Mouse (Mus musculus) embryonic facial prominence, embryonic 14.5 days (tissue): ENCODE measurements around the gene 4930447C04Rik. TPM values are rescaled to one million over a fixed set of nuclear protein-coding genes. Genes with fewer than 3 reads are reported as not detected.

ENCODE experiments used
- ATAC-seq: fragments of 200-750 bp; cut with Nextera tagmentation; 2 replicates; pipeline ENCODE4 v1.8.0; 2017; ENCODE audit warnings: low read depth, moderate number of reproducible peaks, moderate TSS enrichment
- DNase-seq: peaks from one replicate; pipeline ENCODE4 v3.0.0-alpha.2; 2015; ENCODE audit warnings: low spot score
- H3K27ac ChIP-seq: fragments of 300-500 bp; sonication (generic); replicated peaks from 2 replicates; pipeline ENCODE4 v1.5.1; 2014; ENCODE audit warnings: low read depth, mild to moderate bottlenecking, low read length, moderate library complexity
- H3K27me3 ChIP-seq: fragments of 300-500 bp; sonication (generic); replicated peaks from 2 replicates; pipeline ENCODE4 v1.6.1; 2014; ENCODE audit warnings: low read length; ENCODE audit not compliant: control insufficient read depth, insufficient read depth
- H3K36me3 ChIP-seq: fragments of 300-500 bp; sonication (generic); 2 replicates; pipeline ENCODE4 v1.6.1; 2014; ENCODE audit warnings: low read length, mixed read lengths; ENCODE audit not compliant: control insufficient read depth, insufficient read depth
- H3K4me1 ChIP-seq: fragments of 300-500 bp; sonication (generic); 2 replicates; pipeline ENCODE4 v1.6.1; 2014; ENCODE audit warnings: antibody characterized with exemption, low read length; ENCODE audit not compliant: control insufficient read depth, insufficient read depth
- H3K4me2 ChIP-seq: fragments of 300-500 bp; sonication (generic); 2 replicates; pipeline ENCODE4 v1.6.1; 2014; ENCODE audit warnings: low read depth, mild to moderate bottlenecking, low read length, moderate library complexity, mixed read lengths
- H3K4me3 ChIP-seq: fragments of 300-500 bp; sonication (generic); 2 replicates; pipeline ENCODE4 v1.5.1; 2014; ENCODE audit warnings: low read depth, mild to moderate bottlenecking, low read length
- H3K9ac ChIP-seq: fragments of 300-500 bp; sonication (generic); 2 replicates; pipeline ENCODE4 v1.6.1; 2014; ENCODE audit warnings: low read depth, mild to moderate bottlenecking, low read length, moderate library complexity, mixed read lengths
- H3K9me3 ChIP-seq: fragments of 300-500 bp; sonication (generic); 2 replicates; pipeline ENCODE4 v1.6.1; 2016; ENCODE audit warnings: low read length; ENCODE audit not compliant: control insufficient read depth
- WGBS: fragments of 180-500 bp; shearing (Covaris S2); extraction: QIAGEN DNeasy Blood & Tissue Kit; methylation state at CpG from one replicate; pipeline ENCODE4 v1.1.7; 2014; 5-methylcytosine and 5-hydroxymethylcytosine counted together
- polyA plus RNA-seq: library from polyadenylated mRNA; unstranded; fragments of >200 nt; fragmentation: Nextera tagmentation; extraction: Ambion mirVana; gene quantifications from 2 replicates; pipeline ENCODE4 v1.2.1, GENCODE M21; 2014

Gene 4930447C04Rik
- polyA plus RNA-seq, 1 experiment from 2014 or later = 3.6 TPM

DNA sequence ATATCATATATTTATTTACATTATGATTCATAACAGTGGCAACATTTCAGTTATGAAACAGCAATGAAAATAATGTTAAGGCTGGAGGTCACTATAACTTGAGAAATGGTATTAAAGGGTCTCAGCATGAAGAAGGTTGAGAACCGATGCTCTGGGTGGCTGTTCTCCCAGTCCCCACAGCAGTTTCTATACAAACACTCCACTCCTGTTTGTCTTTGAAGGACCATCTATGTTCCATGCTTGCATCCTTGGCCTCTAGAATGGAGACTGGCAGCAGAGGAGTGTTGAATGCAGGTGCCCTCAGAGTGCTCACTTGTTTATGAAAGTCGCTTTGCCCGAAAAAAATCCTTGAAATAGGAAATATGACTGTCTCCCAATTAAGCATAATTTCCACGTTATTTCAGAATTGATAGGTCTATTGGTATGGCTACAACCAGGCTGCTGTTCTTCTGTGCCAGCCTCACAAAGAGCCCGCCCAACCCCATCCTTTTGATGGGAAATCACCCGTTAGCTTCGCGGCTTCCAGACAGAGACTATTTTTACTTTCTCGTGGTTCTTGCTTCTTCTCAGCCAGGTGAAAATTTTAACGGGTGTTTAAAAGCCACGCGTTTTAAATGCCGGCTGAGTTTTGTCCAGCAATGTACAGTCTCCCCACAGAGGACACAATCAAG, 87.0 kb downstream of the 4930447C04Rik start:
- no peak for DNase-seq
- 40% methylated on average over 13 of the region's 13 CpGs for WGBS
- Histone ChIP-seq H3K27ac (no peak overlapping the region), H3K4me2 (no peak overlapping the region), H3K9ac (no peak overlapping the region), H3K27me3 (peaks cover 43% of the 10 kb centered on the region), H3K9me3 (no peaks in the 10 kb centered on the region), H3K4me1 (no peaks in the 10 kb centered on the region), H3K4me3 (no peak overlapping the region), H3K36me3 (no peaks in the 10 kb centered on the region)
- ATAC-seq = no peak

GRCm38 (mm10) chr12:72852264-72852663, 88.3 kb downstream of the 4930447C04Rik start:
- Histone ChIP-seq H3K4me1 (no peaks in the 10 kb centered on the region), H3K9ac (no peak overlapping the region), H3K4me2 (no peak overlapping the region), H3K27me3 (peaks cover 51% of the 10 kb centered on the region), H3K4me3 (no peak overlapping the region), H3K36me3 (no peaks in the 10 kb centered on the region), H3K9me3 (no peaks in the 10 kb centered on the region), H3K27ac (no peak overlapping the region)
- ATAC-seq (peak; percentile 63; the same call in 1 of the 2 replicates), DNase-seq (peak; percentile 41)
- WGBS = 36% methylated on average over 6 of the region's 6 CpGs

DNA sequence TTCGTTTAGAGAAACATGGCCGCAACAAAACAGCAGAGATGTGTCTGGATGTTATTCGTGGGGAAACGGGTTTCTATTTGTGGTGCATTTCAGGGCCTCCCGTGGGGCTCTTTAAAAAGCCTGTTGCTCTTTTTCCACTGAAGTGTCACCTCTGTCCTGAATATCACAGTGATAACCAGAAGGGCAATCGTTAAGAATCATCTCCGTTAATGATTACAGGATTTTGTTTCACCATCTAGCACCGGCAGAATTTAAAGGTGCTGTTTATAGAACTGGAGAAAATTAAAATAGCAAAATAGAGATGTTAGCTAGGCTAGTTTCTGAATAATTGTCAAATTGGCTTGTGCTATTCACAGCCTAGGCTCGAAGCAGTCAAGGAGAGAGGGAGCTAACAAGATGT, 90.4 kb downstream of the 4930447C04Rik start:
- ATAC-seq (no peak), DNase-seq (no peak)
- Histone ChIP-seq H3K9ac (no peak overlapping the region), H3K27ac (no peak overlapping the region), H3K4me3 (no peak overlapping the region), H3K27me3 (peaks cover 55% of the 10 kb centered on the region), H3K9me3 (no peaks in the 10 kb centered on the region), H3K4me1 (no peaks in the 10 kb centered on the region), H3K4me2 (no peak overlapping the region), H3K36me3 (no peaks in the 10 kb centered on the region)
- 60% methylated on average over 9 of the region's 9 CpGs for WGBS

GRCm38 (mm10) chr12:72847725-72848124, 92.8 kb downstream of the 4930447C04Rik start:
- Histone ChIP-seq H3K27me3 (peaks cover 30% of the 10 kb centered on the region), H3K4me1 (0 out of 2 replicates have a peak, but pooled peaks cover 6% of the 10 kb centered on the region)
- no peak for ATAC-seq

DNA sequence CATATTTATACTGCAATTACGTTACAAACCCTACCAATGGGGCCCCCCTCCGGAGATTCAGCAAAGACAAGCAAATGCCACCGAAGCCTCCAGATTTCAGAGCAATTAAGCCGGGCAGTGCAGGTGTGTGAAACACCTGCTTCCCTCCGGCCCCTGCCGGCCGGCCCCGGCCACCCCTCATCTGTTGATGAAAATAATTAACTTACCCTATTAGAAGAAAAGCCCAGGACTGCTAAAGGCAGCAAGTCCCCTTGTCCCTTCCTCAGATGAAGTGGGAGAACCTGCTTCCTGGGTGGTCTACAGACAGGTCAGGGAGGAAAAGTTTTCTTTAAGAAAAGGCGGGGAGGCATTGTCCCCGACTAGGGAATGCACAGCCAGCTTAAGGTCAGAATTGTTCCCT, 94.6 kb downstream of the 4930447C04Rik start:
- no peaks in the 10 kb centered on the region for H3K9me3 ChIP-seq
- no peak overlapping the region for H3K4me2 ChIP-seq
- H3K9ac ChIP-seq = no peak overlapping the region
- H3K27me3 ChIP-seq = peaks cover 23% of the 10 kb centered on the region
- no peak overlapping the region for H3K4me3 ChIP-seq
- DNase-seq = no peak
- WGBS = 17% methylated on average over 10 of the region's 10 CpGs
- H3K27ac ChIP-seq = no peak overlapping the region
- no peaks in the 10 kb centered on the region for H3K36me3 ChIP-seq
- H3K4me1 ChIP-seq = 0 out of 2 replicates have a peak, but pooled peaks cover 6% of the 10 kb centered on the region
- ATAC-seq = no peak

More at GRCm38 (mm10) chr12:72847725-72848124, 92.8 kb downstream of the 4930447C04Rik start:
- DNase-seq = peak; percentile 76
- H3K4me2 ChIP-seq = no peak overlapping the region
- 35% methylated on average over 7 of the region's 7 CpGs for WGBS
- no peak overlapping the region for H3K27ac ChIP-seq
- no peaks in the 10 kb centered on the region for H3K36me3 ChIP-seq
- H3K9ac ChIP-seq = no peak overlapping the region
- H3K4me3 ChIP-seq = no peak overlapping the region
- no peaks in the 10 kb centered on the region for H3K9me3 ChIP-seq

DNA sequence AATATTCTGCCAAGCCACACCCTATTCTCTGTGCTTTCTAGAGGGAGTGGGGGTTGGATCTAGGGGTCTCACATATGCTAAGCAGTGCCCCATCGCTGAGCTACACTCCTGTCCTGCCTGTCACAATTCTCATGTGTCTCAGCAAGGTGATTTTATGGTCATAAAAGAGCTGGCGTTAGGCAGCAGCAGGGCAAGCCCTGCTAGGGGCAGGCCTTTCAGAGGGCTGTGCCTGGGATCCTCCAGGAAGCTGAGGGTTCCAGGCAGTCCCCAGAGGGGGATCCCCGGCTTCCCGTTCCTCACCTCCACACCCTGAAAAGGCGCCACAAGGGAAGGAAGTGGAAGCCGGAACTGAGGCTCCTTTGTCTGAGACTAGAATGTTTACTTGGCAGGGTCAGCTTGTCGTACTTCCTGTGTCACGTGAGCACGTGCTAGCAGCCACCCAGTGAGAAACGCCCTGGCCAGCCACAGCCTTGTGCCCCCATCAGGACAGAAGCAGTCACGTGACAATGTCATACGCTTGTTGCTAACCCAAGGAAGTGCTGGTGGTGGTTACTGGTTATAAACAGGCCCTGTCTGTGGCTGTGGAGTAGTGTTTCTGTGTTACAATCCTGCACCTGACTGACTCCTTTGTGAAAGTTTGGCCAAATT, 96.5 kb downstream of the 4930447C04Rik start:
- no peaks in the 10 kb centered on the region for H3K9me3 ChIP-seq
- H3K4me1 ChIP-seq = 0 out of 2 replicates have a peak, but pooled peaks cover 6% of the 10 kb centered on the region
- no peak overlapping the region for H3K27ac ChIP-seq
- H3K36me3 ChIP-seq = no peaks in the 10 kb centered on the region
- peak overlapping the region; percentile 20 for H3K4me3 ChIP-seq
- ATAC-seq (peak; percentile 87), DNase-seq (peak; percentile 90)
- peak overlapping the region; percentile 44 for H3K9ac ChIP-seq
- peaks cover 23% of the 10 kb centered on the region for H3K27me3 ChIP-seq
- 7% methylated on average over 9 of the region's 12 CpGs for WGBS
- H3K4me2 ChIP-seq = peak overlapping the region; percentile 47

DNA sequence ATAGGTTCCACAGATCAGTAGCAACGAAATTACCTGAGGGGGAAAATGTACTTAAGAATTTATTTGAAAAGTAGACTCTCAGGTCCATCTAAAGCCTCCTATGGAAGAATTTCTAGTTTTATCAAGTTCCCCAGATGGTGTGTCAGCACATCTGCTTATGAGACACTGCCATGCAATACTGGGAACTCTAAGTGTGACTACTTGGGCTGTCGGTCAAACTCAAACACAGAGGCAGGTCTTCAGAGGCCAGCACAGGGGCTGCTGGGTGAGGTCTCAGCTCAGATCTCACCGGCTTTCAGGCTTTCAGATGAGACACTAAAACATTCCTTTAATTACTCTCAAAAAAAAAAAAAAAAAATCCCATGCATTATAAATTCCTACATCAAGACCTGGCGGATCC, 97.0 kb downstream of the 4930447C04Rik start:
- no peak overlapping the region for H3K4me3 ChIP-seq
- H3K9ac ChIP-seq = no peak overlapping the region
- 0 out of 2 replicates have a peak, but pooled peaks cover 6% of the 10 kb centered on the region for H3K4me1 ChIP-seq
- DNase-seq (no peak), ATAC-seq (no peak)
- no peaks in the 10 kb centered on the region for H3K36me3 ChIP-seq
- no peaks in the 10 kb centered on the region for H3K9me3 ChIP-seq
- H3K27ac ChIP-seq = no peak overlapping the region
- peak overlapping the region; percentile 47 for H3K4me2 ChIP-seq
- peaks cover 23% of the 10 kb centered on the region for H3K27me3 ChIP-seq
- WGBS = 63% methylated on average over 4 of the region's 4 CpGs

DNA sequence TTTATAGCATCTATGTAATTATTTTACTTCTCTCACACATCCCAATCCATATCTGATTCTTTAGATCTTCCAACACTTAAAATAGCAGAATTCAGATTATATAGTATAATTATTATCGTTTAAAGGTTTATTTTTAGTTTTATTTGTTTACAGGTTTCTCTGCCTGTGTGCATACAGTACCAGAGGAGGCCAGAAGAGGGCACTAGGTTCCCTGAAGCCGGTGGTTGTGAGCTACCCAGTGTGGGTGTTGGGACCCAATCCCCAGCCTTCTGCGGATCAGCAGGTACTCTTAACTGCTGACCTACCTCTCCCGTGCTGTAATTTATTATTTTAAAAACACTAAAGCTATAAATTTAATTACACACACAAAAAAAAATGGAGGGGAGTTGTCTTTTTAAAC, 97.4 kb downstream of the 4930447C04Rik start:
- H3K4me3 ChIP-seq = no peak overlapping the region
- no peaks in the 10 kb centered on the region for H3K36me3 ChIP-seq
- H3K27ac ChIP-seq = no peak overlapping the region
- H3K27me3 ChIP-seq = peaks cover 21% of the 10 kb centered on the region
- H3K4me2 ChIP-seq = no peak overlapping the region
- H3K9ac ChIP-seq = no peak overlapping the region
- ATAC-seq (no peak), DNase-seq (no peak)
- no peaks in the 10 kb centered on the region for H3K9me3 ChIP-seq
- 0 out of 2 replicates have a peak, but pooled peaks cover 6% of the 10 kb centered on the region for H3K4me1 ChIP-seq
- 88% methylated on average over 4 of the region's 4 CpGs for WGBS
